Mouse (Mus musculus): Measurements from ENCODE around the gene Dis3.

- TF ChIP-seq CTCF (conservative IDR thresholded peaks at IDR 0.05 in 1 of 2, IDR thresholded peaks at IDR 0.05 in 1 of 2; ENCODE audit: low read depth in 2 of 2, low read length in 2 of 2) (no peak), NRF1 (IDR thresholded peaks at IDR 0.05; ENCODE audit: low read depth, low read length) (no peak), SIN3A (IDR thresholded peaks at IDR 0.05; ENCODE audit: low read length) (no peak), ZC3H11A (IDR thresholded peaks at IDR 0.05; ENCODE audit: low read depth, low read length) (no peak), POLR2AphosphoS2 (IDR thresholded peaks at IDR 0.05; ENCODE audit: low read depth, low read length) (no peak), ETS1 (conservative IDR thresholded peaks at IDR 0.05; ENCODE audit: low read depth, low read length) (no peak)
These were observed 55.5 kb downstream of the Dis3 start for GRCm38 (mm10) chr14:99044096-99044495.
